Mouse (Mus musculus): ENCODE data around the gene Ifrd1.

GRCm38 (mm10) chr12:40258462-40259000, 10.2 kb upstream of the Ifrd1 start:
- TF ChIP-seq HCFC1 (IDR thresholded peaks at IDR 0.05; ENCODE audit: borderline replicate concordance, insufficient read depth, low read length) (no peak), ZC3H11A (IDR thresholded peaks at IDR 0.05; ENCODE audit: borderline replicate concordance, low read depth, low read length) (no peak), ZNF384 (IDR thresholded peaks at IDR 0.05; ENCODE audit: low read depth, low read length) (no peak)

All from ES-E14 (cell line).